Comparison of ENCODE assay signal across 8 mouse cellular contexts in the genomic region with DNA sequence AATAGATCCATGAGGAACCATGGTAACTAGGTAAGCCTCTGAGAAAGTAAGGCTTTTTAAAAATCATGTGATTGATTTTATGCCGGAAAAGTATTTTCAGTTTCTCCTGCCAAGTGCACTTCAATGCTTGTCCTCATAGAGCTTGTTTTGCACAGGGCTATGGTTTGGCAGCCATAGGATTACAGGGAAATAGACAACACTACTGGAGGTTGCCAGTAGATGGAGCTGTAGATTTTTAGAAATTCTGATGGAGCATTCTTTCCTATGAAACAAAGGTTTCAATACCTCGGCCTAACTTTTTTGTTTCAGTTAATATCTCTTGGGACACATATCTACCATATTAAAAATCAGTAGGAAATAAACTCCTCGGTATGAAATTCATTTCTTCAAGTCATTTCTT.
DNase-seq lines count a peak whose midpoint lies in the region; ATAC-seq lines count a peak whose summit lies in the region.

No protein-coding gene starts in this region.

- 73% methylated on average over 3 of the region's 3 CpGs for WGBS in forebrain, embryonic 14.5 days
- 68% methylated on average over 3 of the region's 3 CpGs for WGBS in forebrain, embryonic 15.5 days

- intact Hi-C loops in left cerebral cortex, postnatal 14 days (cut with DNase I): no loop called here
- intact Hi-C loops in left cerebral cortex, postnatal 4 days (cut with DNase I): no loop called here

- no peaks in the 10 kb centered on the region for H3K27me3 ChIP-seq in forebrain, embryonic 14.5 days (replicated peaks; ENCODE audit: control insufficient read depth, insufficient read depth, low read length)
- H3K27me3 ChIP-seq in forebrain, embryonic 15.5 days: no peaks in the 10 kb centered on the region

- no peak overlapping the region for H3K4me3 ChIP-seq in forebrain, embryonic 14.5 days (ENCODE audit: low read depth, low read length)
- no peak overlapping the region for H3K4me3 ChIP-seq in forebrain, embryonic 15.5 days

- no peak overlapping the region for H3K27ac ChIP-seq in forebrain, embryonic 14.5 days (ENCODE audit: low read depth, low read length)
- no peak overlapping the region for H3K27ac ChIP-seq in forebrain, embryonic 15.5 days (replicated peaks)

- H3K36me3 ChIP-seq in forebrain, embryonic 14.5 days (ENCODE audit: control insufficient read depth, insufficient read depth, low read length): no peaks in the 10 kb centered on the region
- H3K36me3 ChIP-seq in forebrain, embryonic 15.5 days: no peaks in the 10 kb centered on the region

- H3K4me1 ChIP-seq in forebrain, embryonic 14.5 days (ENCODE audit: control insufficient read depth, insufficient read depth, low read length): no peaks in the 10 kb centered on the region
- no peaks in the 10 kb centered on the region for H3K4me1 ChIP-seq in forebrain, embryonic 15.5 days

- H3K4me2 ChIP-seq in forebrain, embryonic 14.5 days (ENCODE audit: low read length): no peak overlapping the region
- H3K4me2 ChIP-seq in forebrain, embryonic 15.5 days (replicated peaks): no peak overlapping the region

- no peak for ATAC-seq in forebrain, embryonic 14.5 days
- no peak for ATAC-seq in forebrain, embryonic 15.5 days (replicated peaks)
- ATAC-seq in common myeloid progenitor, adult 5-6 weeks (replicated peaks; ENCODE audit: low read depth, poor library complexity, severe bottlenecking): peak; percentile 81

- no peak overlapping the region for H3K9ac ChIP-seq in forebrain, embryonic 14.5 days (ENCODE audit: low read length)
- no peak overlapping the region for H3K9ac ChIP-seq in forebrain, embryonic 15.5 days (replicated peaks)

- no peaks in the 10 kb centered on the region for H3K9me3 ChIP-seq in forebrain, embryonic 14.5 days (replicated peaks; ENCODE audit: control insufficient read depth, low read length)
- H3K9me3 ChIP-seq in forebrain, embryonic 15.5 days: no peaks in the 10 kb centered on the region

- peak; percentile 16 for DNase-seq in forebrain, embryonic 14.5 days (ENCODE audit: low spot score)
- DNase-seq in left cerebral cortex, postnatal 14 days (ENCODE audit: low spot score in 2 of 2): peak; percentile 9 to 49
- DNase-seq in left cerebral cortex, postnatal 4 days: no peak
- DNase-seq in lung, postnatal 36 days: peak; percentile 59
- DNase-seq in spleen, postnatal 36 days (ENCODE audit: low spot score in 2 of 2): no peak
- no peak for DNase-seq in cerebellum, adult 18-20 months

Comparison
In these comparisons a context has a peak if more than half of its experiments do, and no peak if none do; other contexts are left out.
1. DNase-seq: peak in forebrain, embryonic 14.5 days (single experiment), left cerebral cortex, postnatal 14 days (2 of 2) and lung, postnatal 36 days (single experiment); none in left cerebral cortex, postnatal 4 days (single experiment), spleen, postnatal 36 days (0 of 2) and cerebellum, adult 18-20 months (0 of 2).